Mouse (Mus musculus): ENCODE measurements around the gene Fam83e. TPM values are rescaled to one million over a fixed set of nuclear protein-coding genes. Genes with fewer than 3 reads are reported as not detected.

The Fam83e gene
- polyA plus RNA-seq, 1 experiment, result 0.31 TPM

DNA sequence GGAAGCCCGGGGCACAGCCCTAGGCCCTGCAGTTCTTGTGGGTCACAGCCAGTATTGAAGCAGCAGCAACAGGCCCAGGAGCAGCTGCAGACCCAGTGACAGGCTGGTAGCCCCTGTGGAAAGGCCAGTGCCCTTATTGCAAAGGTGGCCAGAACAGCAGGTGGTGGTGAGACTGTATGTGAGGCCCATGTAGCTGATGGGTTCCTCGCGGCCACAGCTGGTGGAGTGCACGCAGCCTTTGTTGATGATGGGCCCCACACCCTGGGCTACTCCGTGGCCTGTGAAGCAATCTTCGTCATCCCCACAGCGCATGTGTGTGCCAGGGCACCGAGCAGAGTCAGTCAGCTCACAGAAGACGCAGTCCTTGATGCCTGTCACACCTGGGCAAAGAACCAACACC, 4.1 kb downstream of the Fam83e start:
- Histone ChIP-seq H3K27ac (ENCODE audit: insufficient read depth, low read length) (no peak overlapping the region), H3K27me3 (ENCODE audit: control insufficient read depth, insufficient read depth, low read length) (no peaks in the 10 kb centered on the region), H3K4me1 (ENCODE audit: control insufficient read depth, insufficient read depth, low read length) (0 out of 2 replicates have a peak, but pooled peaks cover 8% of the 10 kb centered on the region), H3K4me3 (replicated peaks; ENCODE audit: insufficient read depth, low read depth, low read length) (no peak overlapping the region)
- WGBS, result 57% methylated on average over 9 of the region's 9 CpGs
- TF ChIP-seq CTCF (IDR thresholded peaks at IDR 0.05; ENCODE audit: borderline replicate concordance, insufficient read depth, low read depth, low read length) (no peak), POLR2A (IDR thresholded peaks at IDR 0.05; ENCODE audit: borderline replicate concordance, insufficient read depth, low read length) (no peak)
- no peak for DNase-seq

DNA sequence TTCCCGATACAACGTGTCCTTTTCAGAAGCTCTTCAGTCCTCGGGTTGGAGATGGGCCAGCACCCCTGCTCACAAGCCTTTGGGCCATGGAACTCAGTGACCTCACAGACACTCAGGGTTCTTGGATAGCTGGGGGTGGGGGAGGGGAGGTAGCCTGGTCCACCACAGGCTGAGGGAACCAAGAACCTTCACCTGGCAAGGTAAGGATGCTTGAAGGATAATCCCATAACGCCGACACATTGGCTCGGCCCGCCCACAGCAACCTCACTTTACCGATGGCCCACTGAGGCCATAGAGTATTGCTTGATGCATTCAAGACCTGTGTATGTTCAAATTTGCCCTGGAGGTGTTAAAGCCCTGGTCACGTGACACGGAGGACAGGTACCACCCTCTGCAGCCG, 4.7 kb downstream of the Fam83e start, which contains the start of gene Spaca4:
Spaca4 (minus strand) TSS at position 101 of the 400 bp plus-strand sequence.
- TF ChIP-seq CTCF (IDR thresholded peaks at IDR 0.05; ENCODE audit: borderline replicate concordance, insufficient read depth, low read depth, low read length), result no peak
- TF ChIP-seq POLR2A (IDR thresholded peaks at IDR 0.05; ENCODE audit: borderline replicate concordance, insufficient read depth, low read length), result no peak
- 83% methylated on average over 11 of the region's 11 CpGs for WGBS
- no peak within 1 kb of the TSS for H3K27ac ChIP-seq (ENCODE audit: insufficient read depth, low read length)
- 0 out of 2 replicates have a peak, but pooled peaks cover 8% of the 10 kb centered on the region for H3K4me1 ChIP-seq (ENCODE audit: control insufficient read depth, insufficient read depth, low read length)
- no peaks in the 10 kb centered on the region for H3K27me3 ChIP-seq (ENCODE audit: control insufficient read depth, insufficient read depth, low read length)
- no peak for DNase-seq
- no peak within 1 kb of the TSS for H3K4me3 ChIP-seq (replicated peaks; ENCODE audit: insufficient read depth, low read depth, low read length)

DNA sequence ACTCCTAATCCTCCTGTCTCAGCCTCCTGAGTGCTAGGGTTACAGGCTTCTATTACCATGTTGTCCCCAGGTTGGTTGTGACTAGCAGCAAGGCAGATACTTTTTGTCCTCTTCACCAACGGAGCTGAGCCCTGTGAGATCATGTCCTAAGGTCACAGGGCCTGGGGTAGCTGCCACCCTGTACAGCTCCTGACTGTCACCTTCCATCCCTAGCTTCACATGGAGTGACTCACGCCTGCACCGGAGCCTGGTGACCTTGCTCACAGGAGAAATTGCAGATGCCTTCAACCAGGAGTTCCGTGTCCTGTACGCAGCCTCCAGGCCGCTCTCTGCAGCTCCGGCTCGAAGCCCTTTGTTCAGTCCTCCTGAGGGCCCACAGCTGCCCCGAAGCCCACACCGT, 5.4 kb downstream of the Fam83e start:
- no peaks in the 10 kb centered on the region for H3K27me3 ChIP-seq (ENCODE audit: control insufficient read depth, insufficient read depth, low read length)
- WGBS, result 91% methylated on average over 10 of the region's 10 CpGs
- 0 out of 2 replicates have a peak, but pooled peaks cover 6% of the 10 kb centered on the region for H3K4me1 ChIP-seq (ENCODE audit: control insufficient read depth, insufficient read depth, low read length)
- H3K4me3 ChIP-seq (replicated peaks; ENCODE audit: insufficient read depth, low read depth, low read length), result no peak overlapping the region
- H3K27ac ChIP-seq (ENCODE audit: insufficient read depth, low read length), result no peak overlapping the region
- TF ChIP-seq CTCF (IDR thresholded peaks at IDR 0.05; ENCODE audit: borderline replicate concordance, insufficient read depth, low read depth, low read length) (no peak), POLR2A (IDR thresholded peaks at IDR 0.05; ENCODE audit: borderline replicate concordance, insufficient read depth, low read length) (no peak)
- DNase-seq, result no peak

DNA sequence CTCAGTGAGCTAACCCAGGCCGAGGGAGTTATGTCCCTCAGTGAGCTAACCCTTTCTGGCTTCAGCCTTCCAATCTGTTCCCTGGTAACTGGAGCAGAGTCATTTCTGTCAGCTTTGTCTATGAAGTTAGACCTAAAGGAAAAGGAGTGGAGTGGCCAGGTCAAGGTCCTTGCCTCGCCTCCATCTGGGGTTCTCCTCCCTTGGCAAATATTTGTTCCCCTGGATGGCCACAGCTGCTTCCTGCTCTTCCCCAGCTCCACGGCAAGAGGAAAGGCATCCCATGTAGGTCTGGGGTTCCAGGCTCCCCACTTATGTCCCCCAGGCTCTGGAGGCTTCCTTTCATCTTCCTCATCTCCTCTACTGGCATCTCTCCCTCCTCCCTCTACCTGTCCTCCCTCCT, 6.6 kb downstream of the Fam83e start:
- Histone ChIP-seq H3K27me3 (ENCODE audit: control insufficient read depth, insufficient read depth, low read length) (no peaks in the 10 kb centered on the region), H3K4me3 (replicated peaks; ENCODE audit: insufficient read depth, low read depth, low read length) (no peak overlapping the region), H3K27ac (ENCODE audit: insufficient read depth, low read length) (no peak overlapping the region), H3K4me1 (ENCODE audit: control insufficient read depth, insufficient read depth, low read length) (no peaks in the 10 kb centered on the region)
- TF ChIP-seq POLR2A (IDR thresholded peaks at IDR 0.05; ENCODE audit: borderline replicate concordance, insufficient read depth, low read length) (no peak), CTCF (IDR thresholded peaks at IDR 0.05; ENCODE audit: borderline replicate concordance, insufficient read depth, low read depth, low read length) (no peak)
- WGBS, result 80% methylated on average over 3 of the region's 3 CpGs
- no peak for DNase-seq

DNA sequence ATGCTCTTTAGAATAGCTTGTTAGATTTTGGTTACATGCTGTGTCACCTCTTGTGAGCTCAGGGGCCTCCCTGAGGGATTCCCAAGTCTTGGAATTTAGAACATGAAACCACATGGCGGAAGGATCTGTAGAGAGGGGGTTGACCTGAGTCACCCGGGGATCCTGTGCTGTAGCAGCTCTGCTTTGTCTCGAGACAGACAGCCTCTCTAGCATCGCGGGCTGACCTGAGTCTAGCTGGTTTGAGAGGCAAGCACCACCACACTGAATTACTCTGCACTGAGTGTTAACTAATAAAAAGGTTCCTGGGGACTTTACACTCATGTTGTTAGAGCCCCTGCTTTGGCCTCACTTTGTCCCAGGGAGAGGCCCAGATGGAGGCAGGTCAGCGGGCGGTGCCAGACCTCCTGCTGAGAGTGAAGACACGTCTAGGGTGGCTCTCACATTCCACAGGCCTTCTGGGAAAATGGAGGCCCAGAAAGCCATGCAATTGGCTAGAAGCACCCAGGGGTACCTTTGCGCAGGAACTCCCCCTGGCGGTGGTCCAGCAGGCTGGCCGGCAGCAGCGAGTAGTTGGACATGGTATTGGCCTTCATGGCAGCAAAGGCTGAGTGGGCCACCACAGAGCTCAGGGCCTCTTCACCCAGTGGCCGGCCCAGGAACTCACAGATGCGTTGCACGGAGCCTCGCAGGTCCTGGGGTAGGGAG, 9.9 kb downstream of the Fam83e start:
- no peaks in the 10 kb centered on the region for H3K4me1 ChIP-seq (ENCODE audit: control insufficient read depth, insufficient read depth, low read length)
- TF ChIP-seq POLR2A (IDR thresholded peaks at IDR 0.05; ENCODE audit: borderline replicate concordance, insufficient read depth, low read length) (no peak), CTCF (IDR thresholded peaks at IDR 0.05; ENCODE audit: borderline replicate concordance, insufficient read depth, low read depth, low read length) (0 out of 2 replicates have a peak, but pooled peaks have one; percentile 6)
- no peaks in the 10 kb centered on the region for H3K27me3 ChIP-seq (ENCODE audit: control insufficient read depth, insufficient read depth, low read length)
- 26% methylated on average over 16 of the region's 16 CpGs for WGBS
- DNase-seq, result peak in 1 of 2 experiments; percentile 16
- no peak overlapping the region for H3K27ac ChIP-seq (ENCODE audit: insufficient read depth, low read length)
- no peak overlapping the region for H3K4me3 ChIP-seq (replicated peaks; ENCODE audit: insufficient read depth, low read depth, low read length)

DNA sequence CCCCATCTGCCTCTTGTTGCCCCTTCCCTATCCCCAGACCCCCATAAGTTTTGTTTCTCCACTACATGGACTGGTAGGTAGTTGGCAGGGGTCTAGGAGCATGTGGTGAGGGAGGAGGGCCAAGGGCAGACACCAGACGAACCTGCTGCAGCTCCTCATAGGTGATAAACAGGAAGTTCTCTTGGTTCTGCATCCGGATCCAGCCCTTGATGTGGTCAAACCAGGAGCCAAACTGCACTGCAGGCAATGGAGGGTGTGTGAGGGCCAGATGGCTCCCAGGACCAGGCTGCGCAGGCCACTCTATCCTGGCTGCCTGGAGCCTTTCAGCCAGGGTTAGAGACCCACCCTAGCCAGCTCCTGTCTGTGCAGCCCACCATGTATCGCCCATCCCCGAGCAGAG, 12.5 kb downstream of the Fam83e start:
- Histone ChIP-seq H3K27ac (ENCODE audit: insufficient read depth, low read length) (no peak overlapping the region), H3K27me3 (ENCODE audit: control insufficient read depth, insufficient read depth, low read length) (no peaks in the 10 kb centered on the region), H3K4me1 (ENCODE audit: control insufficient read depth, insufficient read depth, low read length) (no peaks in the 10 kb centered on the region), H3K4me3 (replicated peaks; ENCODE audit: insufficient read depth, low read depth, low read length) (no peak overlapping the region)
- no peak for DNase-seq
- TF ChIP-seq POLR2A (IDR thresholded peaks at IDR 0.05; ENCODE audit: borderline replicate concordance, insufficient read depth, low read length) (no peak), CTCF (IDR thresholded peaks at IDR 0.05; ENCODE audit: borderline replicate concordance, insufficient read depth, low read depth, low read length) (no peak)
- 61% methylated on average over 5 of the region's 5 CpGs for WGBS

DNA sequence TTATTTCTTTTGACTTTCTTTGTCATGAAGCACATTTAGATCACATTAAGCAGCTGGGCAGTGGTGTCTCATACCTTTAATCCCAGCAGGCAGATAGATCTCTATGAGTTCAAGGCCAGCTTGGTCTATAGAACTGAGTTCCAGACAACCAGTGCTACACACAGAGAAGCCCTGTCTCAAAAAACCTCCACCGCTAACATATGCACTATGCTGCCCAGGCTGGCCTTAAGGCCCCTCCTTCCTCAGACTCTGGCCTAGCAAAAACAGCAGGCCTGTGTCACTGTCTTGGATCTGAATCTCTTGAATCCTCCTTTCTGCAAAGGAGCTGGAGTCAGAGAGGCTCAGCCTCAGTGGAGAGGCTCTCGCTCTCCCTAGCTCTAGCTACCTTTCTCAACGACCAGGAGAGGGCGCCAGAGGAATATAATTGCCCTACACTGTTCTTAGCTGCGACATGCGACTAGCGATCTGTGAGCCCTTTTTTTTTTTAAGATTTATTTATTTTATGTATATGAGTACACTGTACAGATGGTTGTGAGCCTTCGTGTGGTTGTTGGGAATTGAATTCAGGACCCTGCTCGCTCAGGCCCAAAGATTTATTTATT, 18.3 kb downstream of the Fam83e start:
- no peak for TF ChIP-seq POLR2A (IDR thresholded peaks at IDR 0.05; ENCODE audit: borderline replicate concordance, insufficient read depth, low read length)
- peak; percentile 79 for TF ChIP-seq CTCF (IDR thresholded peaks at IDR 0.05; ENCODE audit: borderline replicate concordance, insufficient read depth, low read depth, low read length)
- H3K27ac ChIP-seq (ENCODE audit: insufficient read depth, low read length), result no peak overlapping the region
- DNase-seq, result peak; percentile 80 to 82
- no peaks in the 10 kb centered on the region for H3K4me1 ChIP-seq (ENCODE audit: control insufficient read depth, insufficient read depth, low read length)
- H3K4me3 ChIP-seq (replicated peaks; ENCODE audit: insufficient read depth, low read depth, low read length), result no peak overlapping the region
- WGBS, result 6% methylated on average over 9 of the region's 9 CpGs
- H3K27me3 ChIP-seq (ENCODE audit: control insufficient read depth, insufficient read depth, low read length), result no peaks in the 10 kb centered on the region

DNA sequence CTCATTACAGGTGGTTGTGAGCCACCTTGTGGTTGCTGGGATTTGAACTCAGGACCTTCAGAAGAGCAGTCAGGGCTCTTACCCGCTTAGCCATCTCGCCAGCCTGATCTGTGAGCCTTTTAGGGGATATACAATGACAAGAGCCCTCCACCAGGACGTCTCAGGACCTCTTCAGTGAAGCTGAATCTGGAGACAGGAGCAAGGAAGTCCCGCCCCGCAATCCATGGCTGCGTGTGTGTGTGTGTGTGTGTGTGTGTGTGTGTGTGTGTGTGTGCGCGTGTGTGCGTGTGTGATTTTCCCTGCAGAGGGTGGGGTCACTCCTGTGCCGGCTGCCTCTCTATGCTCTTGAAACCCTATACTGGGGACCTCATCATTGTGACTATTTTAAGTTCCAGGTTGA, 18.8 kb downstream of the Fam83e start:
- Histone ChIP-seq H3K27me3 (ENCODE audit: control insufficient read depth, insufficient read depth, low read length) (no peaks in the 10 kb centered on the region), H3K4me3 (replicated peaks; ENCODE audit: insufficient read depth, low read depth, low read length) (no peak overlapping the region), H3K27ac (ENCODE audit: insufficient read depth, low read length) (no peak overlapping the region), H3K4me1 (ENCODE audit: control insufficient read depth, insufficient read depth, low read length) (no peaks in the 10 kb centered on the region)
- no peak for TF ChIP-seq CTCF (IDR thresholded peaks at IDR 0.05; ENCODE audit: borderline replicate concordance, insufficient read depth, low read depth, low read length)
- no peak for TF ChIP-seq POLR2A (IDR thresholded peaks at IDR 0.05; ENCODE audit: borderline replicate concordance, insufficient read depth, low read length)
- 63% methylated on average over 10 of the region's 10 CpGs for WGBS
- no peak for DNase-seq
